Mouse (Mus musculus): ENCODE measurements around the gene Eps8l3. TPM values are rescaled to one million over a fixed set of nuclear protein-coding genes. Genes with fewer than 3 reads are reported as not detected.
"Not testable (repeated sequence)": the region's sequence is repeated elsewhere in the genome, so short reads cannot be mapped to it uniquely, and the experiment has no call there.

The Eps8l3 gene
- polyA plus RNA-seq, 1 experiment = 161 TPM

- DNase-seq (ENCODE audit: low read depth, low spot score) = no peak
- WGBS = 37% methylated on average over 12 of the region's 12 CpGs
Measured at GRCm38 (mm10) chr3:107850418-107851031, 26.5 kb upstream of the Eps8l3 start.

- DNase-seq (ENCODE audit: low read depth, low spot score) = no peak
- WGBS = 49% methylated on average over 7 of the region's 7 CpGs
Measured at GRCm38 (mm10) chr3:107852786-107853185, 24.2 kb upstream of the Eps8l3 start.

- WGBS = 71% methylated on average over 17 of the region's 17 CpGs
- DNase-seq (ENCODE audit: low read depth, low spot score) = no peak
Measured at GRCm38 (mm10) chr3:107853232-107854181, 23.5 kb upstream of the Eps8l3 start.

- WGBS = 92% methylated on average over 13 of the region's 13 CpGs
- DNase-seq (ENCODE audit: low read depth, low spot score) = no peak
Measured at GRCm38 (mm10) chr3:107855368-107855767, 21.7 kb upstream of the Eps8l3 start.

- WGBS = 26% methylated on average over 6 of the region's 6 CpGs
Measured at GRCm38 (mm10) chr3:107857646-107858045, 19.4 kb upstream of the Eps8l3 start.

GRCm38 (mm10) chr3:107861483-107861882, 15.5 kb upstream of the Eps8l3 start:
- WGBS = 70% methylated on average over 5 of the region's 5 CpGs
- not testable (repeated sequence) for DNase-seq (ENCODE audit: low read depth, low spot score)

More at GRCm38 (mm10) chr3:107857646-107858045, 19.4 kb upstream of the Eps8l3 start:
- DNase-seq (ENCODE audit: low read depth, low spot score) = no peak

GRCm38 (mm10) chr3:107862471-107862870, 14.6 kb upstream of the Eps8l3 start:
- 71% methylated on average over 2 of the region's 2 CpGs for WGBS
- DNase-seq (ENCODE audit: low read depth, low spot score) = no peak

GRCm38 (mm10) chr3:107863471-107863870, 13.6 kb upstream of the Eps8l3 start:
- 85% methylated on average over 5 of the region's 5 CpGs for WGBS
- no peak for DNase-seq (ENCODE audit: low read depth, low spot score)

GRCm38 (mm10) chr3:107863898-107864603, 13.0 kb upstream of the Eps8l3 start:
- WGBS = 2% methylated on average over 2 of the region's 2 CpGs
- DNase-seq (ENCODE audit: low read depth, low spot score) = no peak

GRCm38 (mm10) chr3:107865364-107866091, 11.5 kb upstream of the Eps8l3 start:
- DNase-seq (ENCODE audit: low read depth, low spot score) = no peak
- 28% methylated on average over 10 of the region's 10 CpGs for WGBS

GRCm38 (mm10) chr3:107867086-107867485, 9.9 kb upstream of the Eps8l3 start:
- 7% methylated on average over 8 of the region's 8 CpGs for WGBS
- no peak for DNase-seq (ENCODE audit: low read depth, low spot score)

GRCm38 (mm10) chr3:107868452-107868851, 8.6 kb upstream of the Eps8l3 start:
- no peak for DNase-seq (ENCODE audit: low read depth, low spot score)
- WGBS = 97% methylated on average over 22 of the region's 22 CpGs

- 69% methylated on average over 7 of the region's 7 CpGs for WGBS
- no peak for DNase-seq (ENCODE audit: low read depth, low spot score)
Measured at GRCm38 (mm10) chr3:107869097-107869496, 7.9 kb upstream of the Eps8l3 start.

- DNase-seq (ENCODE audit: low read depth, low spot score) = no peak
- 41% methylated on average over 4 of the region's 4 CpGs for WGBS
Measured at GRCm38 (mm10) chr3:107869925-107870324, 7.1 kb upstream of the Eps8l3 start.

- 29% methylated on average over 24 of the region's 24 CpGs for WGBS
- no peak for DNase-seq (ENCODE audit: low read depth, low spot score)
Measured at GRCm38 (mm10) chr3:107873335-107874251, 3.4 kb upstream of the Eps8l3 start.

GRCm38 (mm10) chr3:107875231-107875630, 1.8 kb upstream of the Eps8l3 start:
- 25% methylated on average over 6 of the region's 6 CpGs for WGBS
- DNase-seq (ENCODE audit: low read depth, low spot score) = no peak

GRCm38 (mm10) chr3:107877747-107878736, 1.0 kb downstream of the Eps8l3 start:
- WGBS = 22% methylated on average over 12 of the region's 12 CpGs

More at GRCm38 (mm10) chr3:107877747-107878736, 1.0 kb downstream of the Eps8l3 start:
- no peak for DNase-seq (ENCODE audit: low read depth, low spot score)

Measured in large intestine, adult 2 months (tissue).